Comparison of ENCODE assay signal across 11 mouse cellular contexts in genomic region chr2:32171658-32172433, GRCm38 (mm10). TPM values are rescaled to one million over a fixed set of nuclear protein-coding genes. Genes with fewer than 3 reads are reported as not detected.
DNase-seq lines count a peak whose midpoint lies in the region; ATAC-seq lines count a peak whose summit lies in the region.
"Had no signal": no experiment of that assay in that cellular context is flagged by ENCODE, and none has a peak within 500 bp of the region (broad histone marks: within the 10 kb centered on the region; RNA-seq: fewer than 3 reads in every experiment).

No protein-coding gene starts in this region.

- WGBS in hindbrain, embryonic 13.5 days: 77% methylated on average over 14 of the region's 14 CpGs
- 75% methylated on average over 14 of the region's 14 CpGs for WGBS in hindbrain, embryonic 14.5 days
- 81% methylated on average over 14 of the region's 14 CpGs for WGBS in embryonic facial prominence, embryonic 13.5 days

- H3K9ac ChIP-seq in hindbrain, embryonic 13.5 days: no peak overlapping the region
- no peak overlapping the region for H3K9ac ChIP-seq in hindbrain, embryonic 14.5 days
- no peak overlapping the region for H3K9ac ChIP-seq in embryonic facial prominence, embryonic 13.5 days
- H3K9ac ChIP-seq: intestine, embryonic 15.5 days; lung, embryonic 15.5 days had no signal

- no peaks in the 10 kb centered on the region for H3K27me3 ChIP-seq in hindbrain, embryonic 13.5 days
- no peaks in the 10 kb centered on the region for H3K27me3 ChIP-seq in hindbrain, embryonic 14.5 days (ENCODE audit: control insufficient read depth, insufficient read depth, low read length)
- no peaks in the 10 kb centered on the region for H3K27me3 ChIP-seq in embryonic facial prominence, embryonic 13.5 days
- H3K27me3 ChIP-seq: intestine, embryonic 15.5 days; lung, embryonic 15.5 days had no signal

- no peak overlapping the region for H3K4me2 ChIP-seq in hindbrain, embryonic 13.5 days
- no peak overlapping the region for H3K4me2 ChIP-seq in hindbrain, embryonic 14.5 days (replicated peaks)
- no peak overlapping the region for H3K4me2 ChIP-seq in embryonic facial prominence, embryonic 13.5 days
- H3K4me2 ChIP-seq: intestine, embryonic 15.5 days; lung, embryonic 15.5 days had no signal

- no peak for ATAC-seq in hindbrain, embryonic 13.5 days (ENCODE audit: low FRiP score)
- ATAC-seq in hindbrain, embryonic 14.5 days (ENCODE audit: low FRiP score): no peak
- no peak for ATAC-seq in embryonic facial prominence, embryonic 13.5 days (ENCODE audit: insufficient number of reproducible peaks, insufficient read depth, low FRiP score, low TSS enrichment, low read depth)
- ATAC-seq: intestine, embryonic 15.5 days had no signal

- no peak overlapping the region for H3K4me3 ChIP-seq in hindbrain, embryonic 13.5 days
- no peak overlapping the region for H3K4me3 ChIP-seq in hindbrain, embryonic 14.5 days (replicated peaks; ENCODE audit: low read length)
- H3K4me3 ChIP-seq in embryonic facial prominence, embryonic 13.5 days: no peak overlapping the region
- H3K4me3 ChIP-seq: intestine, embryonic 15.5 days; lung, embryonic 15.5 days had no signal

- DNase-seq in gastrocnemius, adult 8-10 months (ENCODE audit: low spot score in 2 of 2): peak; percentile 46 to 58
- DNase-seq in gastrocnemius, postnatal 4 days (ENCODE audit: low spot score in 2 of 2): no peak
- no peak for DNase-seq in hindbrain, embryonic 14.5 days (ENCODE audit: low spot score)
- peak; percentile 60 for DNase-seq in ES-CJ7 (ENCODE audit: low read depth, low spot score)
- no peak for DNase-seq in right cerebral cortex, postnatal 4 days
- DNase-seq in adrenal gland, postnatal 14 days: no peak
- DNase-seq: adrenal gland, postnatal 25 days had no signal

- H3K4me1 ChIP-seq in hindbrain, embryonic 13.5 days (replicated peaks): peaks cover 88% of the 10 kb centered on the region
- H3K4me1 ChIP-seq in hindbrain, embryonic 14.5 days (replicated peaks; ENCODE audit: control insufficient read depth, insufficient read depth, low read length): peaks cover 81% of the 10 kb centered on the region
- H3K4me1 ChIP-seq in embryonic facial prominence, embryonic 13.5 days: peaks cover 71% of the 10 kb centered on the region

- H3K27ac ChIP-seq in hindbrain, embryonic 13.5 days: 0 out of 2 replicates have a peak overlapping the region, but pooled peaks have one; percentile 1
- no peak overlapping the region for H3K27ac ChIP-seq in hindbrain, embryonic 14.5 days
- H3K27ac ChIP-seq in embryonic facial prominence, embryonic 13.5 days: peak overlapping the region; percentile 16; the same call in 1 of the 2 replicates
- H3K27ac ChIP-seq: intestine, embryonic 15.5 days; lung, embryonic 15.5 days had no signal

- no peaks in the 10 kb centered on the region for H3K9me3 ChIP-seq in hindbrain, embryonic 13.5 days
- H3K9me3 ChIP-seq in hindbrain, embryonic 14.5 days (ENCODE audit: control insufficient read depth, low read length): no peaks in the 10 kb centered on the region
- no peaks in the 10 kb centered on the region for H3K9me3 ChIP-seq in embryonic facial prominence, embryonic 13.5 days
- H3K9me3 ChIP-seq: intestine, embryonic 15.5 days; lung, embryonic 15.5 days had no signal

- H3K36me3 ChIP-seq in hindbrain, embryonic 13.5 days: no peaks in the 10 kb centered on the region
- H3K36me3 ChIP-seq in hindbrain, embryonic 14.5 days (replicated peaks; ENCODE audit: control insufficient read depth, insufficient read depth): no peaks in the 10 kb centered on the region
- H3K36me3 ChIP-seq in embryonic facial prominence, embryonic 13.5 days: no peaks in the 10 kb centered on the region
- H3K36me3 ChIP-seq: intestine, embryonic 15.5 days; lung, embryonic 15.5 days had no signal

RNA-seq across cellular contexts. Expression of gene Prrc2b, which starts 21.0 kb away (rescaled TPM):
- total RNA-seq in gastrocnemius, adult 8-10 months (2022): 10 to 100 TPM; 81.0 to 90.8 (median 85.9) TPM
- 100 to 1,000 TPM; 142 to 154 TPM for total RNA-seq in gastrocnemius, postnatal 4 days (2021)
- polyA plus RNA-seq in hindbrain, embryonic 13.5 days (2015; fragmentation: Nextera tagmentation; extraction: Ambion mirVana): 65.8 and 68.8 TPM in 2 replicates
- 105 and 119 TPM in 2 replicates for polyA plus RNA-seq in hindbrain, embryonic 14.5 days (2014; fragmentation: Nextera tagmentation; extraction: Ambion mirVana)
- polyA plus RNA-seq in embryonic facial prominence, embryonic 13.5 days (2015; fragmentation: Nextera tagmentation; extraction: Ambion mirVana): 44.8 and 57.7 TPM in 2 replicates
- total RNA-seq in adrenal gland, postnatal 14 days (2021): 86.4 and 91.3 TPM in 2 replicates

Comparison
In these comparisons a context has a peak if more than half of its experiments do, and no peak if none do; other contexts are left out.
1. DNase-seq: peak in gastrocnemius, adult 8-10 months (2 of 2) and ES-CJ7 (single experiment); none in gastrocnemius, postnatal 4 days (0 of 2), hindbrain, embryonic 14.5 days (single experiment), right cerebral cortex, postnatal 4 days (single experiment) and adrenal gland, postnatal 14 days (single experiment).